Mouse (Mus musculus) stomach, embryonic 14.5 days (tissue): ENCODE measurements at regions not wholly inside any gene's neighbourhood (a gene's known extent, or its start where the extent isn't known, plus 50 kb on each side); places are given as distances from the start of the nearest gene placed in this dataset.
A peak's percentile ranks its signal among the peaks of the same experiment; 100 is the strongest.

ENCODE experiments used
- ATAC-seq: fragments of 200-750 bp; cut with Nextera tagmentation; 2 replicates; pipeline ENCODE4 v1.8.0; 2017; ENCODE audit warnings: low read depth, moderate TSS enrichment; ENCODE audit not compliant: insufficient number of reproducible peaks, insufficient read depth, low FRiP score
- H3K27ac ChIP-seq: fragments of 300-500 bp; sonication (generic); 2 replicates; pipeline ENCODE4 v1.5.1; 2014; ENCODE audit warnings: mild to moderate bottlenecking, low read length, moderate library complexity, mixed read lengths
- H3K27me3 ChIP-seq: fragments of 300-500 bp; sonication (generic); 2 replicates; pipeline ENCODE4 v1.6.1; 2014; ENCODE audit warnings: low read length, control low read depth, mixed read lengths; ENCODE audit not compliant: control insufficient read depth, insufficient read depth
- H3K36me3 ChIP-seq: fragments of 300-500 bp; sonication (generic); 2 replicates; pipeline ENCODE4 v1.6.1; 2014; ENCODE audit warnings: mild to moderate bottlenecking, control low read depth, low read length, moderate library complexity, mixed read lengths; ENCODE audit not compliant: control insufficient read depth, insufficient read depth
- H3K4me1 ChIP-seq: fragments of 300-500 bp; sonication (generic); 2 replicates; pipeline ENCODE4 v1.6.1; 2014; ENCODE audit warnings: low read length, control low read depth, mixed read lengths; ENCODE audit not compliant: control insufficient read depth, insufficient read depth
- H3K4me2 ChIP-seq: fragments of 300-500 bp; sonication (generic); replicated peaks from 2 replicates; pipeline ENCODE4 v1.6.1; 2014; ENCODE audit warnings: low read depth, low read length, control low read depth
- H3K4me3 ChIP-seq: fragments of 300-500 bp; sonication (generic); 2 replicates; pipeline ENCODE4 v1.5.1; 2014; ENCODE audit warnings: low read depth, low read length, control low read depth
- H3K9ac ChIP-seq: fragments of 300-500 bp; sonication (generic); replicated peaks from 2 replicates; pipeline ENCODE4 v1.6.1; 2014; ENCODE audit warnings: low read depth, mild to moderate bottlenecking, control low read depth, low read length, moderate library complexity, mixed read lengths
- H3K9me3 ChIP-seq: fragments of 300-500 bp; sonication (generic); 2 replicates; pipeline ENCODE4 v1.6.1; 2016; ENCODE audit warnings: low read depth, low read length, control low read depth; ENCODE audit not compliant: control insufficient read depth
- WGBS: fragments of 180-500 bp; shearing (Covaris S2); extraction: QIAGEN DNeasy Blood & Tissue Kit; methylation state at CpG from one replicate; pipeline ENCODE4 v1.1.7; 2014; 5-methylcytosine and 5-hydroxymethylcytosine counted together

DNA sequence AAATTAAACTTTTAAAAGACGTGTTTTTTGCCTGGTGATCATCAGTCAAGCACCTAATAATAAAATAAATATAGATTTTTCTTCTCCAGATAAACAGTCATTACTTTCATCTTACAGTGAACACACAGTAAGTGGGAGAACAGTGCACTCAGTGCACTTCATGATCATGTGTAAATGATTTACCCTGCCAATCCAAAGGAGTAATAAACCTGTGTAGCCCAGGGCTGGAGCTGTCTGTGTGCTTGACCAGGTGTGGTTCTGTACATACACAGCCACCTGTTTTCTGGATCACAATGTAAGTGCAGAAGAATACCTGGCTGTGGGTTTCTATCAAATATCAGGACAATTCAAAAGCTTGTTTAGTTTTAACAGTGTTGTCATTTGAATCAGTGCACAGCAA, 235.4 kb upstream of the Ccnh start:
- 50% methylated on average over 1 of the region's 1 CpGs for WGBS
- no peaks in the 10 kb centered on the region for H3K36me3 ChIP-seq

DNA sequence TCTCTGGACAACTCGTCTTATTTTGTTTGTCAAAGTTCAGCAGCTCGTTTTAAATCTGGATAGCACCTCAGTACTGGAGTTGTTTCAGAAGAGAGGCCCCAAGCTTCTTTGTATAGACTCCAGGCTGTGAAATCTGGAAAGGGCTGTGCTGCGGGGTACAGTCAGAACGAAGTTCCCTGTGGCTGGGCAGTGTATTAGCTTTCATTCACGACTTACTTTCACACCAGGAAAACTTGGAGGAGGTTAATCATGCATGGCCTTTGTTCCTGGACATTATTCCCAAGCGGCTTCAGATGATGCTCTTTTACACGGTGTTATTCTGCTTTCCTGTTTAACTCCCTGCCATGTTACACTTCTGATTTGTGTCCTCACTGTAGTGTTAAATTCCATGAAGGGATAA, 220.3 kb upstream of the Ccnh start:
- Histone ChIP-seq H3K27ac (no peak overlapping the region), H3K9me3 (no peaks in the 10 kb centered on the region), H3K36me3 (no peaks in the 10 kb centered on the region), H3K27me3 (no peaks in the 10 kb centered on the region), H3K4me2 (no peak overlapping the region), H3K9ac (no peak overlapping the region), H3K4me3 (no peak overlapping the region), H3K4me1 (no peaks in the 10 kb centered on the region)
- WGBS = 54% methylated on average over 7 of the region's 7 CpGs
- ATAC-seq = no peak

More for the DNA sequence above, 235.4 kb upstream of the Ccnh start:
- H3K27me3 ChIP-seq = no peaks in the 10 kb centered on the region
- H3K4me1 ChIP-seq = no peaks in the 10 kb centered on the region
- H3K4me3 ChIP-seq = no peak overlapping the region
- no peak overlapping the region for H3K27ac ChIP-seq
- ATAC-seq = peak; percentile 42; the same call in 1 of the 2 replicates
- H3K9ac ChIP-seq = no peak overlapping the region
- no peaks in the 10 kb centered on the region for H3K9me3 ChIP-seq
- H3K4me2 ChIP-seq = no peak overlapping the region
